Mouse (Mus musculus) mouse trophoblast stem cell (cell line): ENCODE results near the gene Mfap3.
"Not testable (repeated sequence)": the region's sequence is repeated elsewhere in the genome, so short reads cannot be mapped to it uniquely, and the experiment has no call there.

Experiments
- in situ Hi-C, 2 experiments: fragments of 300-500 bp; cut with MseI, MboI; formaldehyde crosslinking; loops; 2 replicates in 1 of 2; 3 replicates in 1 of 2; pipeline ENCODE4 v1.15.1; 2025

The Mfap3 gene

GRCm38 (mm10) chr11:57529111-57529510 is 10.6 kb downstream of the Mfap3 start:
- in situ Hi-C loops: no loop called here

GRCm38 (mm10) chr11:57531300-57531950 is 13.0 kb downstream of the Mfap3 start:
- in situ Hi-C loops: no loop called here

- in situ Hi-C loops: no loop called here
Observed at GRCm38 (mm10) chr11:57532306-57532705, 13.8 kb downstream of the Mfap3 start.

DNA sequence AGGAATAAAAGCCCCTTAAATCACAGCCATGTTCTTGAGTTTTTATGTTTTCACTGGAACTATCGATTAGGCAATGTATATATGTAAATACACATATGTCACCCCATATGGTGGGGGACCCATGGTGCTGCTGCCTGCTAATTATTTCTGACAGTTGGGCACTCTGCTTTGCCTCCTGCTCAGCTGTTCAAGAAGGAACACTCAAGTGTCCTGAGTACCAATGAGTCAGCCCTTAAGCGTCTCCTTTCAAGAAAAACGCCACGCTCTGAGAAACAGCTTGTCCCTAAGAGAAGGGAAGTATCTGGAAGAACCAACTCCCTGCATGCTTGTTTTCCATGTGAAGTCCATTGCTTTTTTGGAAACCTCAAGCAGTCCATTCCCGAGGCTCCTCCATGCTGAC is 17.4 kb downstream of the Mfap3 start:
- in situ Hi-C loops: no loop called here

DNA sequence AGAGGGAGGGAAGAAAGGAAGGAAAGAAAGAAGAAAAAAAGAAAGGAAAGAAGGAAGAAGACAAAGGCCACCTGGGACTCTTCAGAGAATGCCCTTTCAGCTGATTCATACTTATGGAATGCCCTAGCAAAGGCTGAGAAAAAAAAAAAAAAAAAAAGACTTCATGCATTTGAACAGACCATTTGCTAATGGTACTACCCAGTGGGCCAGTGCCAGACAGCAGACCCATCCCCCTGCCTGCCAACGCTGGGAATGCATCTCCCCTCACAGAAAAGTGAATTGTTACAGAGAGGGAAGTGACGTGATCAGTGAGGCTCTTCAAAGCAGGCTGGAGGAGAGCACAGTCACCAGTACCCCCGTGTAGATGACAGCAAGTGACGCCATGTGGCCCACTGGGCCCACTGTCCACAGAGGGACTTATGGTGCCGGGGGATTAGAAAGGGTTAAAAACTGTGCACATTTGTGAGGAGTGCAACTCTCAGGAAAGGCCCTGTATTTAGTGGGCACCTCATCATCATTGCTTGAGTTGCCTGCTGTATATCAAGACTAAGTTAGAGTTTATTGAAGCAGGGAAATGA is 21.5 kb downstream of the Mfap3 start:
- in situ Hi-C loops: no loop called here

DNA sequence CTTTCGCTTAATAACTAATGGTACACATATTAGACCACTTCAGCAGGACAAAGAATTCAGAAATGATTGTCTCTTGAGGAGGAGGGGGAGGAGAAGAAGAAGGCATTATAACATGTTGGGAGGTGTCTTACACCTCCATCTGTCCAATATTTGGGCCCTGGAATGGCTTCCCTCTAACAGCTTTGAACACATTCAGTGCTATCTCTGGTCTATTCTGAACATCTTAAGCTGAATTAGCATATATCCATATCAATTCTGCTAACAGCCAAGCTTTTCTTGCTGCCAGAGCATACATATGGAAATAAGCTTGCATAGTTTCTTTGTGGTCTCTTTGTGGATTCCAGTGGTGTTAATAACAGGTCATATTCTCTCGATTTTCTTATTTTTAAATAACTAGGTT is 22.2 kb downstream of the Mfap3 start:
- in situ Hi-C loops: no loop called here

DNA sequence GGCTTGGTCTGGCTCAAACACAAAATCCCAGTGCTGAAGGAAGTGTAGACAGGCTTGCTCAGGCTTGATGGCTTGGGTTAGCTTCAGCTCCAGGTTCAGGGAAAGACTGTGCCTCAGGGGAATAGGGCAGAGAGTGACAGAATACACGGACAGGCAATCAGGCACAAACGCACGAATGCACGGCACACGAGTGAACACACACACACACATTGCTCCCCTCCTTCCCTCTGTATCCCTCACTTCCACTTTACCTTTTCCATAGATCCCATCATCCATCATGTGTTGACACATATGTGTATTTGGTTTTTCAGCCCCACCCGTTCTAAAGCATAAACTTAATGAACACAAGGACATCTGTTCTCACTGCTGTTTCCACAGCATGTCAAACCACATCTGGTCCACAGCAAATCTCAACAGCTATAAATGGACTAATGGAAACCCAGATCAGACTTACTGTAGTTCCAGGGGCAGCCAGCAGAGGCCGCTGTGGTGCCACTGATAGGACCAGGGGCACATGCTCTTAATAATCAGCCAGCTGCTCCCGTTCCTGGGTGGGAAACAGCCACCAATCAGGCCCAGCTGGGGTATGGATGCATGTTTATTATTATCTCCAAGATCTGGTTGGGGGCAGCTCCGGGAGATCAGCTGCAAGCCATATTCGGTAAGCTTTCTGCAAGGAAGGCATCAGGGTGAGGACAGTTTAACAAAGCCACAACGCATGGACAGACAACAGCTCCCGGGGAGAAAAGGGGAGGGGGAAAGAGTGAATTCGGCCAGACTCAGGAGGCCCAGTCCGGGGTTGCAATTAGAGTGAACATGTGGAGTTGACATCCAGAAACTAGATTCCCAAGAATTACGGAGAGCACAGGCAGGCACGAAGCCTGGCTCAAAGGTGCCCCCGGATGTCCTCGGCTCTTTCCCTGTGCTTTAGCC is 30.4 kb downstream of the Mfap3 start:
- in situ Hi-C loops: loop anchor here in 1 of 2 experiments (5.0 kb wide), 1 partner anchor 228 kb away; no protein-coding TSS in a partner anchor

DNA sequence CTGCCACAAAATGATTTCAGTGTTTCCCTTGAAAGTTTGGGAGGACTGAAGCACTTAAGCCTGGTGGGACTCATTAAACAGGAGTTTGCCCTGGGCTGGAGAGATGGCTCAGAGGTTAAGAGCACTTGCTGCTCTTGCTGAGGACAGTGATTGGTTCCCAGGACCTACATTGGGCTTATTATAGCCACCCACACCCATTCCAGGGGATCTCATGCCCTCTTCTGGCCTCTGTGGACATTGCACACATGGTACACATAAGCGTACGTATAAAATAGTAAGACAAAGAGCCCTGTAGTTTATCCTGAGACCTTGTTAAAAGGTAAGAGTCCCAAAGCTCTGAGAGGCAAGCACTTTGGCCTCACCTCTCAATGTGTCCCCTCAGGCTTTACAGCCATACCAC is 31.8 kb downstream of the Mfap3 start:
- in situ Hi-C loops: loop anchor here in 1 of 2 experiments (5.0 kb wide), 1 partner anchor 227 kb away; no protein-coding TSS in a partner anchor

DNA sequence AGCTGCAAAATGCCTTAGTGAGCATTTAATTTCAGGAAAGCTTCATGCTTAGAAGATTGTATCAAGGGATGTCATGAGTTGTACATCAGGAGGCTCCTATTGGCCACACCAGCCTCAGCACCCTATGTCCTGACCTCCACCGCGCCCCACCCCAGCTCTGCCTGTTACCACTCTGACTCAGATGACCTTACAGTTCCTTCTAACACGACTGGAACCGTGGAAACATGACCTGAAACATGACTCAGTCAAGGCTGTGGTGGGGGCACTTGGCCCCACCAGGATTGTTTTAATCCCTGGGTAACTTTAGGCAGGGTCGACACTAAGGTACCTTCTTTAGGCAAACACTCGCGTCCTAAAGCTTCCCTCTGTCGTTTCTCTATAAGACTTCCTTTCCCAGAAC is 32.6 kb downstream of the Mfap3 start:
- in situ Hi-C loops: loop anchor here in 1 of 2 experiments (5.0 kb wide), 1 partner anchor 226 kb away; no protein-coding TSS in a partner anchor

DNA sequence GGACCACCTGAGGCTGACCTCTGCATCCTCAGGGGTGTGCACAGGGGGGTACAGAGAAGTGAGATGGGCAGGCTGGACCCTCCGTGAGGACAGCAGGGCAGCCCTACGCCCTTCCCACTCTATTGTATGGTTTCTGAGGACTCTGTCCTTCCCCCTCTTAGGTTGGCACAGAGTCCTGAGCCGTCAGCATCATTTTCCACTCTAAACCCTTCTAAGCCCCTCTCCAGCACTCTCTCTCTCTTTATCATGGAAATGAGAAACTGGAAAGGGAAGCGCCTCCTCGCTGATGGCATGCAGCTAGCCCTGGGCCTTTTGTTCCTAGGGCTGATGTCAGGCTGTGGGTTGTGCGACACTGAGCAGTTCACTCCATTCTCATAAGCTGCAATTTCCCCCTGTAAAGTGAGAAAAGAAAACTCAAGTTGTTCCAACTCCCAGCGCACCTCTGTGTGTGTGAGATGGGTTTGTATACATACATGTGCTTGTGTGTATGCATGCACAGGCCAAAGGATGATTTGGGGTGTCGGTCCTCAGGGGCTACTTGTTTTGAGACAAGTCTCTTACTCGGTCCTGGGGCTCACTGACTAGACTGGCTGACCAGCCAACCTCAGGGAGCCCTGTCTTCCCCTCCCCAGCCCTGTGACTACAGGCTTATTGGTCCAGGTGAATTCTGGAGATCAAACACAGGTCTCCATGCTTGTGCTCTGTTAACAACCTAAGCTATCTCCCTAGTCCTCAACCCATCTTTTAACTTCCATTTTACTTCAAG is 34.7 kb downstream of the Mfap3 start:
- in situ Hi-C loops: loop anchor here in 1 of 2 experiments (5.0 kb wide), 1 partner anchor 224 kb away; no protein-coding TSS in a partner anchor

DNA sequence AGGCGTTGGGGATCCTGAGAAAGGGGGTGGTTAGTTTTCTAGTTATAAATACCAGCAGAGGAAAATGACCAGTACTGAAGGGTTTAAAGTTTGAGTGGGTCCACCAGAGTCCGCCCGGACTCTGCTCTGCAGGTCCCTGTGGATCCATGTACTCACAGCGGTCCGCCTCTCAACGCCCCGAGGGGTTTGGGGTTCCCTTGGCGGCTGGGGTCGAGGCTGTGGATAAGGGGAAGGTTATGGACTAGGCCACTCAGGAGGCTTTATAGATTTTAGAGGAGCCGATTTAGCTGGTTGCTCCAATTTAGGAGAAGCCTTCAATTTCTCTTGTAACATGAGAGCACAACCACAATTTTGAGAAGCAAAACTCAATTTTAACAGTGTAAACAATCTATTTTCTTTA is 39.5 kb downstream of the Mfap3 start:
- in situ Hi-C loops: not testable (repeated sequence)

GRCm38 (mm10) chr11:57564564-57564963 is 46.1 kb downstream of the Mfap3 start:
- in situ Hi-C loops: no loop called here

DNA sequence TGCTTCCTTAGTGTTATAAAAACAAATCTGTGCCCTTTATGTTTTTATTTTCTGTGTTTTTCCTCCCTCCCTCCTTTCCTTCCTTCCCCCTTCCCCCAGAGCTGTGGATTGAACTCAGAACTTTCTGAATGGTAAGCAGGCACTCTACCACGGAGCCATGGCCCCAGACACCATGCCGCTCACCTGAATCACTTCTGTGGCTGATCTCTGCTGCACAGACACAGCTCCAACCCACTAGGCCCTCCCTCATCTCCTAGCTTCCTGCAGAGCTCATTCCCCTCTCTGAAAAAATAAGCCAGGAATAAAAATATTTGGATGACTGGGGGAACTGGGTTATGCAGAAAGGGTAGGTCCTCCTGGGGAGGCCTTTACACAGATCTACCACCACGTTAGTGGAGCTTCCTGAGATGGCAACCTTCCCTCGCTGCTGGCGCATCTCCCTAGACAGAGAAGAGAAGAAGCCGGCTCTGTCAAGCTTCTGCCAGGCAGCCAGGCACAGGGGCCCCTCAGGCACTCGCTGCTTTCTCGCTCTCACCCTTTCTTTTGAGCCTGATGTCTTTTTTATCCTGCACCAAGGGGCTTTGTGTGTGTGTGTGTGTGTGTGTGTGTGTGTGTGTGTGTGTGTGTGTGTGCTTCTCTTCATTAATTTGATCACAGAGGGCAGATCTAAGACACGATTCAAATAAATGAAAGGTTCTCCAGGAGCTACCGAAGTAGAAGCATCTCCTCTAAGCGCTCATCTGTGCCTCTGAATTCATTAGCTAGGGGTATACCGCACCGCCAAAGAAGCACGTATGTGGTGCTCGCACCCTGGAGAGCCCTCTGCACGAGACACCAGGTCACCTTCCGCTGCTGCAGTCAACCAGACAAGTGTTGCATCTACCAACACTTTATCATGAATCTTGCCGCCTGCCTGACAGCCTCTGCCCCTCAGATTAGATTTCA is 47.9 kb downstream of the Mfap3 start:
- in situ Hi-C loops: no loop called here

DNA sequence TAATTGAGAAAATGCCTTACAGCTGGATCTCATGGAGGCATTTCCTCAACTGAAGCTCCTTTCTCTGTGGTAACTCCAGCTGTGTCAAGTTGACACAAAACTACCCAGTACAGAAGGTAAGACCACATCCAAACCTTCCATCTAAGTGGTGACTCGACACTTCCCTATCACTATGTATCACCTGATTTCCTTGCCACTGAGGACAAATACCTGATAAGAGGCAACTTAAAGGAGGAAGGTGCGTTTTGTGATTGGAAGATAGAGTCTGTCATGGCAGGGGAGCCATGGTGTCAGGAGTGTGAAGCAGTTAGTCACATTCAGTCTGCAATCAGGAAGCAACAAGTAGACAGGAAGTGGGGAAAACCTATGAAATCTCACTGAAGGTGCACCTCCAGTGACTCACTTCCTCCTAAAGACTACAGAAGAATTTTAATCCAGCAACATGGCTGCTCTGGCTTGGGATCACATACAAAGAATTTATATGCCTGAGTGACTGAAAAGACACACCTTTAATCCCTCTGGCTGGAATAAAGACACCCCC is 50.6 kb downstream of the Mfap3 start:
- in situ Hi-C loops: no loop called here

DNA sequence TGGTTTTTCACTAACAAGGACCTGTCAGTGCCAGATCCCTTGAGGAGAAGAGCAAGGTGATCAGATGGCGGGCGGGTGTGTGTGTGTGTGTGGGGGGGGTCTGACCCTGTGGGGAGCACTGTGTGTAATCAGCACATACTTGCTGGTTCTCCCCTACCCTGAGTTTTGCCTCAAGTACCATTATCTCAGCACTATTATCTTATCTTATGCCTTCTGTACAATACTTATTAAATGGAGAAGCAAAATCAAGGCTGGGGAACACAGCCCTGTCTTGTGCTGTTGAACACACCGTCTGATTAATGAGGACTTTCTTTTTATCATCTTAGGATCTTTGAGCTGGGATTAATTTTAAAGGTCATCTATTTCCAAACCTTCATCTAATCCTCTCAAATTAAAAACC is 52.6 kb downstream of the Mfap3 start:
- in situ Hi-C loops: no loop called here

GRCm38 (mm10) chr11:57573686-57574274 is 55.3 kb downstream of the Mfap3 start:
- in situ Hi-C loops: no loop called here

DNA sequence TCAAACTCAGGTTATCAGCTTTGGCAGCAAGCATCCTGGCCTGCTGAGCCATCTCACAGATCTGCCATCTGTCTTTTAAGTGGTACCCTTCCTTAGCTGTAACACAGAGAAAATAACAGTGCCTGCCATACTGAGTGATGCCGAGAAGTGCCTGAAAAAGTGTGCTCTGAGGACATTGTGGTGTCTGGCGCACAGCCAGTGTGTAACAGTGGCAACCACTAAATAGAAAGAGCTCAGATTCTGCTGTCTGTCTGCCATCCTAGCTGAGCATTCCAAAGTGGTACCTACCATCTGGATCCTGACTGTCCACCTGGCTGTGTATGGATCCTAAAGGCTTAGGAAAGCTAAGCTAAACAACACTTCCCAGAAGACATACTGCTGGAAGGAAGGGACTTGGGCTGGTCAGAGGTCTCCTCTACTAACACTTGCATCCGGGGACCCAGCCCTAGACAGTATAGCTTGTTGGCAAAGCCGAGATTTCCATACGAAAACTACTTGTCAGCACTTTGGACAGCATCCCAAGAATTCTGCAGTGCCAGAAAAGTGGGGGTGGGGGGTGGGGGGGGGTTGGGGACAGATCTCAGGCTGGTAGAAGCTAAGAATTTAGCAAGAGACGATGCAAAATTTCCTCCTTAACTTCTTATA is 58.5 kb downstream of the Mfap3 start:
- in situ Hi-C loops: no loop called here

- in situ Hi-C loops: no loop called here
Observed at GRCm38 (mm10) chr11:57582818-57583635, 64.6 kb downstream of the Mfap3 start.
